Mouse (Mus musculus) heart, postnatal 4 days (tissue): ENCODE data around the gene 4921530L21Rik. TPM values are rescaled to one million over a fixed set of nuclear protein-coding genes. Genes with fewer than 3 reads are reported as not detected.

Experiments
- DNase-seq: peaks from one replicate; pipeline ENCODE4 v3.0.0; 2021
- total RNA-seq, 2 experiments: library from RNA; stranded (reverse); gene quantifications; 2 replicates each; pipeline ENCODE4 v1.2.3; 2021

The 4921530L21Rik gene
- not detected for total RNA-seq

GRCm38 (mm10) chr14:95880954-95881353 is at the start of gene 4921530L21Rik:
TSS of gene 4921530L21Rik (plus strand) at chr14:95881254.
- DNase-seq = no peak

GRCm38 (mm10) chr14:95833866-95834265 is 47.2 kb upstream of the 4921530L21Rik start:
- no peak for DNase-seq

- DNase-seq = no peak
These were observed 18.1 kb upstream of the 4921530L21Rik start for GRCm38 (mm10) chr14:95862981-95863380.

- no peak for DNase-seq
These were observed 15.2 kb upstream of the 4921530L21Rik start for GRCm38 (mm10) chr14:95865676-95866416.

GRCm38 (mm10) chr14:95872020-95872419 is 9.0 kb upstream of the 4921530L21Rik start:
- no peak for DNase-seq

GRCm38 (mm10) chr14:95876785-95877510 is 4.1 kb upstream of the 4921530L21Rik start:
- DNase-seq = no peak

- no peak for DNase-seq
These were observed 3.5 kb upstream of the 4921530L21Rik start for GRCm38 (mm10) chr14:95877548-95877947.

- no peak for DNase-seq
These were observed 18.4 kb downstream of the 4921530L21Rik start for GRCm38 (mm10) chr14:95899458-95899857.

GRCm38 (mm10) chr14:95904591-95905095 is 23.6 kb downstream of the 4921530L21Rik start:
- DNase-seq = no peak

- no peak for DNase-seq
These were observed 32.2 kb downstream of the 4921530L21Rik start for GRCm38 (mm10) chr14:95913293-95913692.

- no peak for DNase-seq
These were observed 45.7 kb downstream of the 4921530L21Rik start for GRCm38 (mm10) chr14:95926742-95927141.

GRCm38 (mm10) chr14:95927810-95928785 is 47.0 kb downstream of the 4921530L21Rik start:
- no peak for DNase-seq
